Mouse (Mus musculus) activated CD4-positive, CD25-positive, alpha-beta regulatory T cell, adult 9 weeks (primary cell): ENCODE measurements around the gene Hcrtr1. TPM values are rescaled to one million over a fixed set of nuclear protein-coding genes. Genes with fewer than 3 reads are reported as not detected.

Experiments used
- polyA plus RNA-seq: library from polyadenylated mRNA; unstranded; fragments of 100-300 nt; shearing (Covaris generic); gene quantifications from one replicate; pipeline ENCODE4 v1.2.1, GENCODE M21; 2017

The Hcrtr1 gene
- not detected for polyA plus RNA-seq

GRCm38 (mm10) chr4:130139214-130139492 is at the start of gene Hcrtr1:
Hcrtr1 (minus strand) TSS chr4:130139359.

GRCm38 (mm10) chr4:130175072-130175711 is 36.0 kb upstream of the Hcrtr1 start, which contains the start of gene Tinagl1:
Tinagl1 (minus strand) TSS chr4:130175122.

GRCm38 (mm10) chr4:130102111-130102651 is 37.0 kb downstream of the Hcrtr1 start, which contains the start of gene Pef1:
Pef1 (plus strand) TSS chr4:130102558.

Other genes starting within 250 kb of the Hcrtr1 start
- gene Spocd1, start 210.1 kb downstream of the Hcrtr1 start, polyA plus RNA-seq: not detected
- not detected for gene Adgrb2, start 154.5 kb downstream of the Hcrtr1 start, polyA plus RNA-seq
- 3.6 TPM for gene Col16a1, start 91.5 kb downstream of the Hcrtr1 start, polyA plus RNA-seq
- 73.4 TPM for gene Pef1, start 36.8 kb downstream of the Hcrtr1 start, polyA plus RNA-seq
- 0.51 TPM for gene Tinagl1, start 35.8 kb upstream of the Hcrtr1 start, polyA plus RNA-seq
- not detected for gene Gm853, start 83.0 kb upstream of the Hcrtr1 start, polyA plus RNA-seq
- gene Serinc2, start 139.8 kb upstream of the Hcrtr1 start, polyA plus RNA-seq: 0.57 TPM
- gene Fabp3, start 169.2 kb upstream of the Hcrtr1 start, polyA plus RNA-seq: 0.34 TPM
- not detected for gene Gm10570, start 169.3 kb upstream of the Hcrtr1 start, polyA plus RNA-seq
- 80.3 TPM for gene Zcchc17, start 220.6 kb upstream of the Hcrtr1 start, polyA plus RNA-seq
- gene Snrnp40, start 220.8 kb upstream of the Hcrtr1 start, polyA plus RNA-seq: 122 TPM